7 mouse cellular contexts compared by ENCODE assay signal in genomic region chr11:97050944-97051586, GRCm38 (mm10). TPM values are rescaled to one million over a fixed set of nuclear protein-coding genes. Genes with fewer than 3 reads are reported as not detected.
A peak's percentile ranks its signal among the peaks of the same experiment; 100 is the strongest.
DNase-seq lines count a peak whose midpoint lies in the region; ATAC-seq and TF ChIP-seq lines count a peak whose summit lies in the region.

No protein-coding gene starts in this region.

- no peak for TF ChIP-seq POLR2A in liver, adult 2 months (IDR thresholded peaks at IDR 0.05; ENCODE audit: extremely low read depth, insufficient read depth, low read length)

- peaks cover 8% of the 10 kb centered on the region for H3K4me1 ChIP-seq in liver, adult 2 months (ENCODE audit: control insufficient read depth, insufficient read depth, low read length)
- no peaks in the 10 kb centered on the region for H3K4me1 ChIP-seq in embryonic facial prominence, embryonic 11.5 days (ENCODE audit: control insufficient read depth, insufficient read depth, low read length)
- peaks cover 23% of the 10 kb centered on the region for H3K4me1 ChIP-seq in hindbrain, embryonic 12.5 days
- peaks cover 13% of the 10 kb centered on the region for H3K4me1 ChIP-seq in midbrain, embryonic 11.5 days (ENCODE audit: control insufficient read depth, insufficient read depth, low read length)

- H3K27me3 ChIP-seq in liver, adult 2 months (ENCODE audit: control insufficient read depth, insufficient read depth, low read length) = no peaks in the 10 kb centered on the region
- H3K27me3 ChIP-seq in embryonic facial prominence, embryonic 11.5 days (ENCODE audit: control insufficient read depth, insufficient read depth, low read length) = no peaks in the 10 kb centered on the region
- no peaks in the 10 kb centered on the region for H3K27me3 ChIP-seq in hindbrain, embryonic 12.5 days
- H3K27me3 ChIP-seq in midbrain, embryonic 11.5 days (ENCODE audit: control insufficient read depth, insufficient read depth, low read length) = no peaks in the 10 kb centered on the region

- no peak overlapping the region for H3K27ac ChIP-seq in liver, adult 2 months (replicated peaks; ENCODE audit: insufficient read depth, low read depth, low read length)
- H3K27ac ChIP-seq in embryonic facial prominence, embryonic 11.5 days (replicated peaks; ENCODE audit: low read depth, low read length) = no peak overlapping the region
- H3K27ac ChIP-seq in hindbrain, embryonic 12.5 days = peak overlapping the region; percentile 45
- H3K27ac ChIP-seq in midbrain, embryonic 11.5 days (ENCODE audit: low read depth, low read length) = no peak overlapping the region

- no peak; the same call in 1 of the 2 replicates for ATAC-seq in embryonic facial prominence, embryonic 11.5 days (replicated peaks; ENCODE audit: insufficient number of reproducible peaks, low FRiP score, low TSS enrichment, low read depth)
- ATAC-seq in hindbrain, embryonic 12.5 days (ENCODE audit: low FRiP score) = peak; percentile 62
- ATAC-seq in midbrain, embryonic 11.5 days (ENCODE audit: low FRiP score) = peak; percentile 17

- H3K9me3 ChIP-seq in embryonic facial prominence, embryonic 11.5 days (replicated peaks; ENCODE audit: control insufficient read depth, low read length) = no peaks in the 10 kb centered on the region
- no peaks in the 10 kb centered on the region for H3K9me3 ChIP-seq in hindbrain, embryonic 12.5 days (replicated peaks)
- H3K9me3 ChIP-seq in midbrain, embryonic 11.5 days (ENCODE audit: control insufficient read depth, low read length) = no peaks in the 10 kb centered on the region

- no peaks in the 10 kb centered on the region for H3K36me3 ChIP-seq in liver, adult 2 months (ENCODE audit: control insufficient read depth, insufficient read depth, low read length)
- H3K36me3 ChIP-seq in embryonic facial prominence, embryonic 11.5 days (replicated peaks; ENCODE audit: control insufficient read depth, insufficient read depth, low read depth, low read length) = peaks cover 2% of the 10 kb centered on the region
- peaks cover 51% of the 10 kb centered on the region for H3K36me3 ChIP-seq in hindbrain, embryonic 12.5 days
- H3K36me3 ChIP-seq in midbrain, embryonic 11.5 days (ENCODE audit: control insufficient read depth, insufficient read depth, low read length) = peaks cover 13% of the 10 kb centered on the region; the same call in 1 of the 2 replicates

- peak overlapping the region; percentile 72 for H3K4me2 ChIP-seq in embryonic facial prominence, embryonic 11.5 days (ENCODE audit: low read depth, low read length)
- H3K4me2 ChIP-seq in hindbrain, embryonic 12.5 days (replicated peaks) = peak overlapping the region; percentile 96
- peak overlapping the region; percentile 94 for H3K4me2 ChIP-seq in midbrain, embryonic 11.5 days

- H3K4me3 ChIP-seq in liver, adult 2 months (ENCODE audit: insufficient read depth, low read depth, low read length) = peak overlapping the region; percentile 62
- peak overlapping the region; percentile 51 for H3K4me3 ChIP-seq in embryonic facial prominence, embryonic 11.5 days (ENCODE audit: low read depth, low read length)
- H3K4me3 ChIP-seq in hindbrain, embryonic 12.5 days = peak overlapping the region; percentile 65
- peak overlapping the region; percentile 65 for H3K4me3 ChIP-seq in midbrain, embryonic 11.5 days (ENCODE audit: low read depth, low read length)

- DNase-seq in liver, adult 2 months (ENCODE audit: extremely low read depth, low read depth, low spot score) = peak; percentile 45
- no peak for DNase-seq in liver
- DNase-seq in embryonic facial prominence, embryonic 11.5 days (ENCODE audit: low spot score) = no peak
- peak; percentile 87 for DNase-seq in midbrain, embryonic 11.5 days (ENCODE audit: low spot score, missing footprints)
- no peak for DNase-seq in embryo, embryonic 11 days
- DNase-seq in gastrocnemius, postnatal 25 days = no peak

- H3K79me2 ChIP-seq in liver, adult 2 months (ENCODE audit: control insufficient read depth, insufficient read depth, low read length) = no peaks in the 10 kb centered on the region

- WGBS in liver, adult 2 months = 2% methylated on average over 13 of the region's 13 CpGs
- 33% methylated on average over 13 of the region's 13 CpGs for WGBS in embryonic facial prominence, embryonic 11.5 days
- 26% methylated on average over 13 of the region's 13 CpGs for WGBS in hindbrain, embryonic 12.5 days
- 34% methylated on average over 13 of the region's 13 CpGs for WGBS in midbrain, embryonic 11.5 days

- H3K9ac ChIP-seq in liver, adult 2 months (ENCODE audit: low read depth, low read length) = peak overlapping the region; percentile 62
- H3K9ac ChIP-seq in embryonic facial prominence, embryonic 11.5 days (replicated peaks; ENCODE audit: low read length) = peak overlapping the region; percentile 61
- H3K9ac ChIP-seq in hindbrain, embryonic 12.5 days = peak overlapping the region; percentile 82
- H3K9ac ChIP-seq in midbrain, embryonic 11.5 days (ENCODE audit: low read length) = peak overlapping the region; percentile 82

- no peak for TF ChIP-seq CTCF in liver, adult 2 months (IDR thresholded peaks at IDR 0.05; ENCODE audit: low read depth, low read length)

RNA-seq across cellular contexts. Expression of gene Osbpl7, which starts 0.6 kb away (rescaled TPM):
- 1.1 and 1.7 TPM in 2 replicates for total RNA-seq in liver, adult 2 months (2014; rRNA removed)
- polyA plus RNA-seq in liver, adult 2 months (2012; rRNA removed) = 1.7 and 2.2 TPM in 2 replicates
- polyA plus RNA-seq in embryonic facial prominence, embryonic 11.5 days (2014; fragmentation: Nextera tagmentation; extraction: Ambion mirVana) = 4.3 and 5.8 TPM in 2 replicates
- polyA plus RNA-seq in hindbrain, embryonic 12.5 days (2016; fragmentation: Nextera tagmentation; extraction: Ambion mirVana) = 9.1 and 11.9 TPM in 2 replicates
- polyA plus RNA-seq in midbrain, embryonic 11.5 days (2014; fragmentation: Nextera tagmentation; extraction: Ambion mirVana) = 4.2 and 4.8 TPM in 2 replicates
- total RNA-seq in gastrocnemius, postnatal 25 days (2021) = 1 to 10 TPM; 2.5 to 3.2 TPM

RNA-seq across cellular contexts. Expression of gene Mrpl10, which starts 9.7 kb away (rescaled TPM):
- total RNA-seq in liver, adult 2 months (2014; rRNA removed) = 19.5 and 29.2 TPM in 2 replicates
- polyA plus RNA-seq in liver, adult 2 months (2012; rRNA removed) = 86.8 and 120 TPM in 2 replicates
- polyA plus RNA-seq in embryonic facial prominence, embryonic 11.5 days (2014; fragmentation: Nextera tagmentation; extraction: Ambion mirVana) = 85.7 and 91.2 TPM in 2 replicates
- 64.8 and 70.1 TPM in 2 replicates for polyA plus RNA-seq in hindbrain, embryonic 12.5 days (2016; fragmentation: Nextera tagmentation; extraction: Ambion mirVana)
- polyA plus RNA-seq in midbrain, embryonic 11.5 days (2014; fragmentation: Nextera tagmentation; extraction: Ambion mirVana) = 71.0 and 72.2 TPM in 2 replicates
- 10 to 100 TPM; 37.6 to 43.0 TPM for total RNA-seq in gastrocnemius, postnatal 25 days (2021)

RNA-seq across cellular contexts. Expression of gene Lrrc46, which starts 9.9 kb away (rescaled TPM):
- 0.28 and 1.1 TPM in 2 replicates for total RNA-seq in liver, adult 2 months (2014; rRNA removed)
- 1.0 and 1.1 TPM in 2 replicates for polyA plus RNA-seq in liver, adult 2 months (2012; rRNA removed)
- 1.1 and 1.3 TPM in 2 replicates for polyA plus RNA-seq in embryonic facial prominence, embryonic 11.5 days (2014; fragmentation: Nextera tagmentation; extraction: Ambion mirVana)
- 4.8 and 5.1 TPM in 2 replicates for polyA plus RNA-seq in hindbrain, embryonic 12.5 days (2016; fragmentation: Nextera tagmentation; extraction: Ambion mirVana)
- polyA plus RNA-seq in midbrain, embryonic 11.5 days (2014; fragmentation: Nextera tagmentation; extraction: Ambion mirVana) = 2.7 TPM in 2 replicates
- total RNA-seq in gastrocnemius, postnatal 25 days (2021) = under 1 TPM in 1 of 2 experiments, not detected in 1; 0.27 TPM

RNA-seq across cellular contexts. Expression of gene Scrn2, which starts 21.3 kb away (rescaled TPM):
- total RNA-seq in liver, adult 2 months (2014; rRNA removed) = 39.5 and 41.9 TPM in 2 replicates
- 56.6 and 58.3 TPM in 2 replicates for polyA plus RNA-seq in liver, adult 2 months (2012; rRNA removed)
- 20.4 and 26.0 TPM in 2 replicates for polyA plus RNA-seq in embryonic facial prominence, embryonic 11.5 days (2014; fragmentation: Nextera tagmentation; extraction: Ambion mirVana)
- polyA plus RNA-seq in hindbrain, embryonic 12.5 days (2016; fragmentation: Nextera tagmentation; extraction: Ambion mirVana) = 21.2 and 23.9 TPM in 2 replicates
- 21.3 and 22.1 TPM in 2 replicates for polyA plus RNA-seq in midbrain, embryonic 11.5 days (2014; fragmentation: Nextera tagmentation; extraction: Ambion mirVana)
- total RNA-seq in gastrocnemius, postnatal 25 days (2021) = 1 to 10 TPM; 9.3 to 9.4 TPM

RNA-seq across cellular contexts. Expression of gene Sp6, which starts 37.9 kb away (rescaled TPM):
- total RNA-seq in liver, adult 2 months (2014; rRNA removed) = under 0.01 and 0.09 TPM in 2 replicates
- polyA plus RNA-seq in liver, adult 2 months (2012; rRNA removed) = 0.04 and 0.05 TPM in 2 replicates
- 0.29 and 0.45 TPM in 2 replicates for polyA plus RNA-seq in embryonic facial prominence, embryonic 11.5 days (2014; fragmentation: Nextera tagmentation; extraction: Ambion mirVana)
- 0.26 and 0.46 TPM in 2 replicates for polyA plus RNA-seq in hindbrain, embryonic 12.5 days (2016; fragmentation: Nextera tagmentation; extraction: Ambion mirVana)
- not detected in 2 replicates for polyA plus RNA-seq in midbrain, embryonic 11.5 days (2014; fragmentation: Nextera tagmentation; extraction: Ambion mirVana)
- under 1 TPM in 1 of 2 experiments, not detected in 1; 0.10 TPM for total RNA-seq in gastrocnemius, postnatal 25 days (2021)

Comparison
In these comparisons a context has a peak if more than half of its experiments do, and no peak if none do; other contexts are left out.
1. DNase-seq: peak in liver, adult 2 months (single experiment) and midbrain, embryonic 11.5 days (single experiment); none in liver (single experiment), embryonic facial prominence, embryonic 11.5 days (single experiment), embryo, embryonic 11 days (single experiment) and gastrocnemius, postnatal 25 days (single experiment).
2. Peak in every context shown above with its lines, with median percentiles within 50 percentile points of each other: H3K4me3 ChIP-seq, H3K9ac ChIP-seq and H3K4me2 ChIP-seq.